Mouse (Mus musculus) kidney, embryonic 14.5 days (tissue): Measurements from ENCODE around the gene Ttc27. TPM values are rescaled to one million over a fixed set of nuclear protein-coding genes. Genes with fewer than 3 reads are reported as not detected.

Experiments
- ATAC-seq: fragments of 200-750 bp; cut with Nextera tagmentation; 2 replicates; pipeline ENCODE4 v1.8.0; 2017; ENCODE audit warnings: moderate number of reproducible peaks, mild to moderate bottlenecking, moderate TSS enrichment, moderate library complexity; ENCODE audit not compliant: low FRiP score, low TSS enrichment
- H3K27ac ChIP-seq: fragments of 300-500 bp; sonication (generic); 2 replicates; pipeline ENCODE4 v1.5.1; 2014; ENCODE audit warnings: low read depth, mild to moderate bottlenecking, low read length, moderate library complexity, mixed read lengths
- H3K27me3 ChIP-seq: fragments of 300-500 bp; sonication (generic); 2 replicates; pipeline ENCODE4 v1.6.1; 2014; ENCODE audit warnings: mild to moderate bottlenecking, low read length; ENCODE audit not compliant: control insufficient read depth, insufficient read depth
- H3K36me3 ChIP-seq: fragments of 300-500 bp; sonication (generic); 2 replicates; pipeline ENCODE4 v1.6.1; 2014; ENCODE audit warnings: low read length, mixed read lengths; ENCODE audit not compliant: control insufficient read depth, insufficient read depth
- H3K4me1 ChIP-seq: fragments of 300-500 bp; sonication (generic); 2 replicates; pipeline ENCODE4 v1.6.1; 2014; ENCODE audit warnings: low read length, mixed read lengths; ENCODE audit not compliant: control insufficient read depth, insufficient read depth
- H3K4me2 ChIP-seq: fragments of 300-500 bp; sonication (generic); replicated peaks from 2 replicates; pipeline ENCODE4 v1.6.1; 2014; ENCODE audit warnings: low read depth, mild to moderate bottlenecking, low read length
- H3K4me3 ChIP-seq: fragments of 300-500 bp; sonication (generic); 2 replicates; pipeline ENCODE4 v1.5.1; 2014; ENCODE audit warnings: mild to moderate bottlenecking, low read length
- H3K9ac ChIP-seq: fragments of 300-500 bp; sonication (generic); 2 replicates; pipeline ENCODE4 v1.6.1; 2014; ENCODE audit warnings: low read depth, mild to moderate bottlenecking, low read length, moderate library complexity
- H3K9me3 ChIP-seq: fragments of 300-500 bp; sonication (generic); 2 replicates; pipeline ENCODE4 v1.6.1; 2016; ENCODE audit warnings: low read length; ENCODE audit not compliant: control insufficient read depth
- WGBS: fragments of 180-500 bp; shearing (Covaris S2); extraction: QIAGEN DNeasy Blood & Tissue Kit; methylation state at CpG from one replicate; pipeline ENCODE4 v1.1.7; 2014; 5-methylcytosine and 5-hydroxymethylcytosine counted together
- polyA plus RNA-seq: library from polyadenylated mRNA; unstranded; fragments of >200 nt; fragmentation: Nextera tagmentation; extraction: Ambion mirVana; gene quantifications from 2 replicates; pipeline ENCODE4 v1.2.1, GENCODE M21; 2014

The Ttc27 gene
- polyA plus RNA-seq, 1 experiment from 2014 or later = 32.4 TPM

- H3K27ac ChIP-seq = peak overlapping the region; percentile 25; the same call in 1 of the 2 replicates
- peak overlapping the region; percentile 70 for H3K4me3 ChIP-seq
- H3K27me3 ChIP-seq = no peaks in the 10 kb centered on the region
- WGBS = 7% methylated on average over 14 of the region's 14 CpGs
- H3K4me2 ChIP-seq = peak overlapping the region; percentile 66
- peaks cover 5% of the 10 kb centered on the region; the same call in 1 of the 2 replicates for H3K36me3 ChIP-seq
- H3K9ac ChIP-seq = peak overlapping the region; percentile 69
- peak; percentile 32; the same call in 1 of the 2 replicates for ATAC-seq
- H3K9me3 ChIP-seq = no peaks in the 10 kb centered on the region
- H3K4me1 ChIP-seq = no peaks in the 10 kb centered on the region
Observed at GRCm38 (mm10) chr17:74717091-74717617, 378 bp upstream of the Ttc27 start.

- H3K9ac ChIP-seq = no peak overlapping the region
- no peaks in the 10 kb centered on the region for H3K36me3 ChIP-seq
- no peaks in the 10 kb centered on the region for H3K4me1 ChIP-seq
- no peak overlapping the region for H3K4me2 ChIP-seq
- no peaks in the 10 kb centered on the region for H3K9me3 ChIP-seq
- no peak overlapping the region for H3K27ac ChIP-seq
- H3K27me3 ChIP-seq = no peaks in the 10 kb centered on the region
- no peak overlapping the region for H3K4me3 ChIP-seq
- ATAC-seq = no peak
Observed at GRCm38 (mm10) chr17:74732872-74733271, 15.3 kb downstream of the Ttc27 start.

- H3K9ac ChIP-seq = no peak overlapping the region
Observed at GRCm38 (mm10) chr17:74735392-74735791, 17.9 kb downstream of the Ttc27 start.

GRCm38 (mm10) chr17:74749659-74750058, 32.1 kb downstream of the Ttc27 start:
- no peak for ATAC-seq
- Histone ChIP-seq H3K4me2 (no peak overlapping the region), H3K27me3 (no peaks in the 10 kb centered on the region), H3K36me3 (peaks cover 6% of the 10 kb centered on the region; the same call in 1 of the 2 replicates), H3K4me3 (no peak overlapping the region), H3K27ac (no peak overlapping the region), H3K9me3 (no peaks in the 10 kb centered on the region), H3K9ac (no peak overlapping the region), H3K4me1 (no peaks in the 10 kb centered on the region)
- WGBS = 86% methylated on average over 1 of the region's 1 CpGs

More at GRCm38 (mm10) chr17:74735392-74735791, 17.9 kb downstream of the Ttc27 start:
- WGBS = 93% methylated on average over 11 of the region's 11 CpGs
- H3K4me2 ChIP-seq = no peak overlapping the region
- no peaks in the 10 kb centered on the region for H3K9me3 ChIP-seq
- H3K4me1 ChIP-seq = no peaks in the 10 kb centered on the region
- ATAC-seq = no peak
- H3K36me3 ChIP-seq = peaks cover 3% of the 10 kb centered on the region; the same call in 1 of the 2 replicates
- H3K27me3 ChIP-seq = no peaks in the 10 kb centered on the region
- no peak overlapping the region for H3K27ac ChIP-seq
- no peak overlapping the region for H3K4me3 ChIP-seq

GRCm38 (mm10) chr17:74751026-74751425, 33.5 kb downstream of the Ttc27 start:
- no peak overlapping the region for H3K4me3 ChIP-seq
- H3K36me3 ChIP-seq = peaks cover 6% of the 10 kb centered on the region; the same call in 1 of the 2 replicates
- no peaks in the 10 kb centered on the region for H3K27me3 ChIP-seq
- no peaks in the 10 kb centered on the region for H3K4me1 ChIP-seq
- no peak for ATAC-seq
- WGBS = 90% methylated on average over 4 of the region's 4 CpGs
- H3K9ac ChIP-seq = no peak overlapping the region
- no peak overlapping the region for H3K27ac ChIP-seq
- no peaks in the 10 kb centered on the region for H3K9me3 ChIP-seq
- H3K4me2 ChIP-seq = no peak overlapping the region

GRCm38 (mm10) chr17:74752906-74753627, 35.5 kb downstream of the Ttc27 start:
- H3K4me2 ChIP-seq = no peak overlapping the region
- H3K9me3 ChIP-seq = no peaks in the 10 kb centered on the region
- H3K9ac ChIP-seq = no peak overlapping the region
- no peaks in the 10 kb centered on the region for H3K27me3 ChIP-seq
- no peak for ATAC-seq
- WGBS = 70% methylated on average over 8 of the region's 8 CpGs
- H3K36me3 ChIP-seq = peaks cover under 1% of the 10 kb centered on the region; the same call in 1 of the 2 replicates
- no peaks in the 10 kb centered on the region for H3K4me1 ChIP-seq
- H3K27ac ChIP-seq = no peak overlapping the region
- H3K4me3 ChIP-seq = no peak overlapping the region

GRCm38 (mm10) chr17:74753628-74754104, 36.1 kb downstream of the Ttc27 start:
- Histone ChIP-seq H3K4me2 (no peak overlapping the region), H3K9ac (no peak overlapping the region), H3K36me3 (0 out of 2 replicates have a peak, but pooled peaks cover 2% of the 10 kb centered on the region), H3K4me3 (no peak overlapping the region), H3K4me1 (no peaks in the 10 kb centered on the region), H3K9me3 (no peaks in the 10 kb centered on the region), H3K27ac (no peak overlapping the region), H3K27me3 (no peaks in the 10 kb centered on the region)
- ATAC-seq = no peak
- WGBS = 64% methylated on average over 5 of the region's 5 CpGs

GRCm38 (mm10) chr17:74754369-74755118, 37.0 kb downstream of the Ttc27 start:
- no peak for ATAC-seq
- no peaks in the 10 kb centered on the region for H3K27me3 ChIP-seq
- no peak overlapping the region for H3K4me2 ChIP-seq
- WGBS = 94% methylated on average over 11 of the region's 11 CpGs
- no peaks in the 10 kb centered on the region for H3K4me1 ChIP-seq
- H3K27ac ChIP-seq = no peak overlapping the region
- 0 out of 2 replicates have a peak, but pooled peaks cover 3% of the 10 kb centered on the region for H3K36me3 ChIP-seq
- no peak overlapping the region for H3K9ac ChIP-seq
- no peak overlapping the region for H3K4me3 ChIP-seq
- no peaks in the 10 kb centered on the region for H3K9me3 ChIP-seq
